Mouse (Mus musculus) spleen, postnatal 0 days (tissue): ENCODE measurements around the gene Sftpd. TPM values are rescaled to one million over a fixed set of nuclear protein-coding genes. Genes with fewer than 3 reads are reported as not detected.

Experiments used
- polyA plus RNA-seq: library from polyadenylated mRNA; unstranded; fragments of >200 nt; fragmentation: Nextera tagmentation; extraction: Ambion mirVana; gene quantifications from 2 replicates; pipeline ENCODE4 v1.2.1, GENCODE M21; 2015

The Sftpd gene
- polyA plus RNA-seq: 0.12 TPM in 1 of 2 replicates, not detected in the other

DNA sequence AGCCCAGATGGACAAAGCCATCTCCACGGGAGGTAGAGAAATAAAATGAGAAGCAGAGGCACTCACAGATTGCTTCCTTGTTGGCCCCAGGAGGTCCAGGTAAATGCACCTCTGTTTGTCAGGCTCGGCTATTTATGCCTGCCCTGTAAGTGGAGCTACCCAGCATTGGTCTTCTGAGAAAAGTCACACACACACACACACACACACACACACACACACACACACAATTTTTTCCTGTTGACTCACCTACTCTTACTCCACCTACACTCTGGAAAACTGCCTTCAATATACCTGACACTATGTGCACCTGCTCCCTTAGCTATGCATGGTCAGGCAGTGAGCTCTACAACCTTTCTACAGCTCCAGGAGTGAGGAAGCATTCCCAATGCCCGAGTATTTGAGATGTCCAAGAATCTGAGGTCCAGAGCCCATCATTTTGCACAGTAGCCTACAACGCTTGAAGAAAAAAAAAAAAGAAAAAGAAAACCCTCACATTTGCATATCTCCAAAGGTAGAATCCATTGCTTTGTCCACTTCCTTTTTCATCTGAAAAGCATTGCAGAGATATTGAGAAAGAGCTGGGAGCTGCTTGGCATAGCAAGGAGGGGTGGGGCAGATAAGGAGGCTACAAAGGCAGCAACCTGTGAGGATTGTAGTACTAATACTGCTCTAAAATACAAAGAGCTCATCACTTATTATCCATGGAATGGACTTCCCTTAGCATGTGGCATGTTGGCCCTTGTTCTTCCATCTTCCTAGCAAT lies at the start of gene Sftpd:
TSS of gene Sftpd (minus strand) at position 91 of the 763 bp plus-strand sequence.

DNA sequence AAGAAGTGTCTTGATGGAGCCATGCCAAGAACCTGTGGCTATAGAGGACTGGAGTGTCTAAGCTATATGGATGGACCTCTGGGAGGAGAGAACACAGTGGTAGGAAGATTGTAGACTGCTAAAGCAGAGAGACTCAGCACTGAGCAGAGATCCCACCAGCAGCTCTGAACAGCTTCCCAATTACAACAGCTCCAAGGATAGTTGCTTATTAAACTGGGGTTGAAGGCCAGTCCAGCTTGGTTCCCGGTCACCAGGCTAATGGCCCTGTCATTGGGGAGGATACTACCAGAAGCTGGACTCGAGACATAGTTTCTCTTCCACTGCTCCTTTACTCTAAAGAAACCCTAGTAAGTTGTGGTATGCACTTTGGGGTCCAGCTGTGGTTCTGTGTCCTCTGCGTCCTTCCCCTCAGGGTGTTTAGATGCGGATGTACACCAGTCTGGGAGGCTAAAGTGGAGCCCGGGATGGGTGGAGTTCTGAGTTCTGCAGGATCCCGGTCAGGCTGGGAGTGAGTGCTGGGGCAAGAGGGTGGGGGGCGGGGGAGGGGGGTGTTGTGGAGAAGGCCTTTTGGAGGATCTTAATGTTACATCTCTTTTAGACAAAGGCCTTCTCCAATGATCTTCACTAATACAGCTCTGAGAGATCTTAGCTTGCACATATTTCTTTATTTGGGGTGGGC lies 33.6 kb downstream of the Sftpd start, which contains the start of gene Mbl1:
TSS of gene Mbl1 (plus strand) at position 239 of the 679 bp plus-strand sequence.

DNA sequence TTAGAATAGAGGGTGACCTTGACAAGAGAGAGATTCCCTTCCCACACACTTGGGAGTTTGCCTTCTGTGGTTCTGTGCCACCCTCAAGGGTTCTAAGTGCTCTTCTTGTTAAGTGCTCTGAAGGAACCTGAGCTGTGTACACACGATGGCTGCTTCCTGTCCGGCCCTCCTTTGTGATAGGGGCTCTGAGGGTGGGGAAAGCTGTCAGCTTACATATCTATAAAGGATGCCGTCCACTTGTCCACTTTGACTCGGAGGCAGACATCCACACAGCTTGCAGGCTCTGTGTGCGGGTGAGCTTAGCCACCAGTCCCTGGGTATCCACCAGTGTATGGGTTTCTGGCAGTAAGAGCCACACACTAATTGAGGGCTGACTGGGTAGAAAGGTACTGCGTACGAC lies 53.4 kb downstream of the Sftpd start, which contains the start of gene Sftpa1:
TSS of gene Sftpa1 (plus strand) at position 243 of the 400 bp plus-strand sequence.

Other genes with a start within 250 kb of the Sftpd start
- gene Tspan14, start 218.3 kb downstream of the Sftpd start, polyA plus RNA-seq: 32.9 and 39.6 TPM in 2 replicates
- gene Fam213a, start 171.4 kb downstream of the Sftpd start, polyA plus RNA-seq: 76.8 and 81.6 TPM in 2 replicates
- not detected in 2 replicates for gene Dydc2, start 115.9 kb downstream of the Sftpd start, polyA plus RNA-seq
- gene Dydc1, start 112.2 kb downstream of the Sftpd start, polyA plus RNA-seq: not detected in 2 replicates
- gene Mat1a, start 80.1 kb downstream of the Sftpd start, polyA plus RNA-seq: 0.11 and 0.40 TPM in 2 replicates
- gene Sftpa1, start 53.4 kb downstream of the Sftpd start, polyA plus RNA-seq: 0.14 and 0.21 TPM in 2 replicates
- not detected in 2 replicates for gene Mbl1, start 33.7 kb downstream of the Sftpd start, polyA plus RNA-seq
- gene Gm2832, start 93.7 kb upstream of the Sftpd start, polyA plus RNA-seq: not detected in 2 replicates
- not detected in 2 replicates for gene Gm5798, start 163.5 kb upstream of the Sftpd start, polyA plus RNA-seq
- not detected in 2 replicates for gene Gm7945, start 201.2 kb upstream of the Sftpd start, polyA plus RNA-seq
- gene Gm6482, start 223.1 kb upstream of the Sftpd start, polyA plus RNA-seq: not detected in 2 replicates